Mouse (Mus musculus) stomach, embryonic 14.5 days (tissue): ENCODE measurements around the gene Hsd3b7. TPM values are rescaled to one million over a fixed set of nuclear protein-coding genes. Genes with fewer than 3 reads are reported as not detected.

ENCODE experiments used
- ATAC-seq: fragments of 200-750 bp; cut with Nextera tagmentation; 2 replicates; pipeline ENCODE4 v1.8.0; 2017; ENCODE audit warnings: low read depth, moderate TSS enrichment; ENCODE audit not compliant: insufficient number of reproducible peaks, insufficient read depth, low FRiP score
- H3K27ac ChIP-seq: fragments of 300-500 bp; sonication (generic); 2 replicates; pipeline ENCODE4 v1.5.1; 2014; ENCODE audit warnings: mild to moderate bottlenecking, low read length, moderate library complexity, mixed read lengths
- H3K27me3 ChIP-seq: fragments of 300-500 bp; sonication (generic); 2 replicates; pipeline ENCODE4 v1.6.1; 2014; ENCODE audit warnings: low read length, control low read depth, mixed read lengths; ENCODE audit not compliant: control insufficient read depth, insufficient read depth
- H3K36me3 ChIP-seq: fragments of 300-500 bp; sonication (generic); 2 replicates; pipeline ENCODE4 v1.6.1; 2014; ENCODE audit warnings: mild to moderate bottlenecking, control low read depth, low read length, moderate library complexity, mixed read lengths; ENCODE audit not compliant: control insufficient read depth, insufficient read depth
- H3K4me1 ChIP-seq: fragments of 300-500 bp; sonication (generic); 2 replicates; pipeline ENCODE4 v1.6.1; 2014; ENCODE audit warnings: low read length, control low read depth, mixed read lengths; ENCODE audit not compliant: control insufficient read depth, insufficient read depth
- H3K4me2 ChIP-seq: fragments of 300-500 bp; sonication (generic); replicated peaks from 2 replicates; pipeline ENCODE4 v1.6.1; 2014; ENCODE audit warnings: low read depth, low read length, control low read depth
- H3K4me3 ChIP-seq: fragments of 300-500 bp; sonication (generic); 2 replicates; pipeline ENCODE4 v1.5.1; 2014; ENCODE audit warnings: low read depth, low read length, control low read depth
- H3K9ac ChIP-seq: fragments of 300-500 bp; sonication (generic); replicated peaks from 2 replicates; pipeline ENCODE4 v1.6.1; 2014; ENCODE audit warnings: low read depth, mild to moderate bottlenecking, control low read depth, low read length, moderate library complexity, mixed read lengths
- H3K9me3 ChIP-seq: fragments of 300-500 bp; sonication (generic); 2 replicates; pipeline ENCODE4 v1.6.1; 2016; ENCODE audit warnings: low read depth, low read length, control low read depth; ENCODE audit not compliant: control insufficient read depth
- WGBS: fragments of 180-500 bp; shearing (Covaris S2); extraction: QIAGEN DNeasy Blood & Tissue Kit; methylation state at CpG from one replicate; pipeline ENCODE4 v1.1.7; 2014; 5-methylcytosine and 5-hydroxymethylcytosine counted together
- polyA plus RNA-seq: library from polyadenylated mRNA; unstranded; fragments of >200 nt; fragmentation: Nextera tagmentation; extraction: Ambion mirVana; gene quantifications from 2 replicates; pipeline ENCODE4 v1.2.1, GENCODE M21; 2014

Hsd3b7 gene
- polyA plus RNA-seq, 1 experiment from 2014 or later: 22.7 TPM

DNA sequence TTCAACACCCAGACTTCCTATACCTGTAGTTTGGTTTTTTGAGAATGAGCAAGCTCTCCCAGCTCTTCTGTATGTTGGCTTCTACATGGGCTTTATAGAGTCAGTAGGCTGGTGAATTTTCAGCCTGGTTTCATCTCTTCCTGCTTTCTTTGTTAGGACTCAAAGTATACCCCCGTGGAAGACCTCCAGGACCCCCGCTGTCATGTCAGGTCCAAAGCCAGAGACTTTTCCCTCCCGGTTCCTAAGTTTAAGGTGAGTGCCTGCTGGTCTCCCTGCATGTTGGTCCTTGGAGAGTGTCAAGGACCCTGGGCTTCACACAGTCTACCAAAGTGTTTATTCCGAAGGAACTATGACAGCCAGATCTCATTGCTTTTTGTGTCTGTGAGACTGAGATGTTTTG lies 22.1 kb upstream of the Hsd3b7 start:
- WGBS: 76% methylated on average over 4 of the region's 4 CpGs
- Histone ChIP-seq H3K27me3 (no peaks in the 10 kb centered on the region), H3K9ac (peak overlapping the region; percentile 93), H3K36me3 (peaks cover 37% of the 10 kb centered on the region), H3K4me2 (peak overlapping the region; percentile 91), H3K9me3 (no peaks in the 10 kb centered on the region), H3K4me1 (peaks cover 7% of the 10 kb centered on the region), H3K4me3 (peak overlapping the region; percentile 85), H3K27ac (peak overlapping the region; percentile 99; the same call in 1 of the 2 replicates)
- ATAC-seq: no peak

DNA sequence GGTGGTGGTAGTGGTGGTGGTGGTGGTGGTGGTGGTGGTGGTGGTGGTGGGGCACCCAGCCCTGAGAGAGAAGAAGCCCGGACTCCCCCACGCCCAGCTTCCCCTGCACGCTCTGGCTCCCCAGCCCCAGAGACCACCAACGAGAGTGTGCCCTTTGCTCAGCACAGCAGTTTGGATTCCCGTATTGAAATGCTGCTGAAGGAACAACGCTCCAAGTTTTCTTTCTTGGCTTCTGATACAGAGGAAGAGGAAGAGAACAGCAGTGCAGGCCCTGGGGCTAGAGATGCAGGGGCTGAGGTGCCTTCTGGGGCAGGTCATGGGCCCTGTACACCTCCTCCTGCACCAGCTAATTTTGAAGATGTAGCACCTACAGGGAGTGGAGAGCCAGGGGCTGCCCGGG lies 15.1 kb upstream of the Hsd3b7 start, which contains the start of gene Gm49388:
TSS of gene Gm49388 (plus strand) at position 301 of the 400 bp plus-strand sequence.
- WGBS: 91% methylated on average over 7 of the region's 7 CpGs
- H3K4me3 ChIP-seq: no peak within 1 kb of the TSS
- no peaks in the 10 kb centered on the region for H3K27me3 ChIP-seq
- peaks cover 87% of the 10 kb centered on the region for H3K36me3 ChIP-seq
- no peaks in the 10 kb centered on the region for H3K4me1 ChIP-seq
- no peak within 1 kb of the TSS for H3K4me2 ChIP-seq
- no peak within 1 kb of the TSS for H3K27ac ChIP-seq
- no peak for ATAC-seq
- H3K9me3 ChIP-seq: no peaks in the 10 kb centered on the region
- H3K9ac ChIP-seq: no peak within 1 kb of the TSS

DNA sequence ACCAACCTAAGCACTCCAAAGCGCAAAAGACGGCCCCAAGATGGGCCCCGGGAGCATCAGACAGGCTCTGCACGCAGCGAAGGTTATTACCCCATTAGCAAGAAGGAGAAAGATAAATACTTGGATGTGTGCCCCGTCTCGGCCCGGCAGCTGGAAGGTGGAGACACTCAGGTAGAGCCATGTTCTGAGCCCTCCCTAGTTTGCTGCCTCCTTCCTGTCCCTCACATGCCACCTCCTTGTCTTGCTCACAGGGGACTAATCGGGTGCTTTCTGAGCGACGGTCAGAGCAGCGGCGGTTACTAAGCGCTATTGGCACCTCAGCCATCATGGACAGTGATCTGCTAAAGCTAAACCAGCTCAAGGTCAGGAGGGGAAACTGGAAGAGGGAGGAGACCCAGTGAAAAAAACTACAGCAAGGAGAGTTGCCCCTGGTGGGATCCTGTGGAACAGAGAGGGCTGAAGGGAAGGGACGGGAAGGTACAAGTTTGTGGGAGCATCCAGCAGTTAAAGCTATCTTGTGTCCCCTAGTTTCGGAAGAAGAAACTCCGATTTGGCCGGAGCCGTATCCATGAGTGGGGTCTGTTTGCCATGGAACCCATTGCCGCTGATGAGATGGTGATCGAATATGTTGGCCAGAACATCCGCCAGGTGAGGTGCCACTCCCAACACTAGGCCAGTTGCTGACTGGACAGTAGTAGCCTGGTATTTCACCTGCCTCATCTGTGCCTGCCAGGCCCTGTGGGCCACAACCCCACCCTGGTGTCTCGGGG lies 3.1 kb upstream of the Hsd3b7 start:
- Histone ChIP-seq H3K27ac (no peak overlapping the region), H3K36me3 (peaks cover 64% of the 10 kb centered on the region), H3K9ac (no peak overlapping the region), H3K4me2 (no peak overlapping the region), H3K4me1 (no peaks in the 10 kb centered on the region; the same call in 1 of the 2 replicates), H3K9me3 (no peaks in the 10 kb centered on the region), H3K4me3 (no peak overlapping the region), H3K27me3 (no peaks in the 10 kb centered on the region)
- no peak for ATAC-seq
- WGBS: 90% methylated on average over 23 of the region's 23 CpGs

DNA sequence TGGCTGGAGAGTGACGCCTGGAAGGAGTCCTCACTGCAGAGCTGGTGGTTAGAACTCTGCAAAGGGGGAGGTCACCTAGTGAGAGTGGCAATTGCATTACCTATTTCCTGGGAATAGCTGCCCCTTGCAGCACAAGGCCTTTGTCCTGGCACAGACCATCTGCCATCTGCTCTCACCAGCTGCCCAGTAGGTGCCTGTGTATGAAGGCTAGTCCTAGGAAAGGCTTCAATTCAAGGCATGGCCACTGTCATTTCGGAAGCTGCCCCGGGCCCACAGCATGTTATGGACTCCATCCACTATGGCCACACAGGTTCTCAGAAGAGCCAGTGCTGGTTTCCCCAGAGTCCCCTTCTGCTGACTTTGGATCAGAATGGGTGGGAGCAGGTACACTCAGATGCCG lies 1.8 kb upstream of the Hsd3b7 start:
- H3K27ac ChIP-seq: no peak overlapping the region
- H3K4me3 ChIP-seq: no peak overlapping the region
- WGBS: 92% methylated on average over 4 of the region's 4 CpGs
- ATAC-seq: no peak
- no peaks in the 10 kb centered on the region; the same call in 1 of the 2 replicates for H3K4me1 ChIP-seq
- no peak overlapping the region for H3K4me2 ChIP-seq
- H3K9ac ChIP-seq: no peak overlapping the region
- no peaks in the 10 kb centered on the region for H3K27me3 ChIP-seq
- peaks cover 60% of the 10 kb centered on the region for H3K36me3 ChIP-seq
- no peaks in the 10 kb centered on the region for H3K9me3 ChIP-seq

DNA sequence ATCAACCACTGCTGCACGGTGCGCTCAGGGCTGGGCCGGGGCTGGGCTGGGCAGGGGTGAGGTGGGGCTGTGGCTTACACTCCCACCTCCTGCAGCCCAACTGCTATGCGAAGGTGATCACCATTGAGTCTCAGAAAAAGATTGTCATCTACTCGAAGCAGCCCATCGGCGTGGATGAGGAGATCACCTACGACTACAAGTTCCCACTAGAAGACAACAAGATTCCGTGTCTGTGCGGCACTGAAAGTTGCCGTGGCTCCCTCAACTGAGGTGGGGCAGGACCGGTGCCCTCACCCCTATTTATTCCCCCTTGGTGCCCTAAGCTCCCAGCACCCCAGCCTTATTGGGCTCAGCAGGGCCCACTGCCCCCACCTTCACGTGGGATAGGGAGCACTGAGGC lies 1.2 kb upstream of the Hsd3b7 start:
- 91% methylated on average over 13 of the region's 13 CpGs for WGBS
- no peak overlapping the region for H3K4me3 ChIP-seq
- peaks cover 57% of the 10 kb centered on the region for H3K36me3 ChIP-seq
- no peaks in the 10 kb centered on the region; the same call in 1 of the 2 replicates for H3K4me1 ChIP-seq
- no peak overlapping the region for H3K4me2 ChIP-seq
- ATAC-seq: no peak
- no peak overlapping the region for H3K9ac ChIP-seq
- no peaks in the 10 kb centered on the region for H3K9me3 ChIP-seq
- no peak overlapping the region for H3K27ac ChIP-seq
- H3K27me3 ChIP-seq: no peaks in the 10 kb centered on the region

DNA sequence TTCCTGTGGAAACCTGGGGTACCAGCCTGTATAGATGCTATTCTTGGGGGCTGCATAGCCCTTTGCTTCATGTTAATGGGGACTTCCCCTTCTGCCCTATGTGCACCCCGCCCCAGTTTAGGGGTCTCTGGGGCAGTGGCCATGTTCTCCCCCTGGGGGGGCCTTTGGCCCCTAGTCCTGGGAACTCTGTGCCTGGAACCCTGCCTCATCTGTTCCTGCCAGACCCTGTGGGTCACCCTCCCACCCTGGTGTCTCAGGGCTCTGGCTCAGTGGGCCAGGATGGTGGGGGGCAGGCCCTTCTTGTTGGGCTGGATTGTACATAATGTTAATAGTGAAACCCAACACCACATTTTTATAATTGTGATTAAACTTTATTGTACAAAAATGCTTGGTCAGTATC lies 666 bp upstream of the Hsd3b7 start:
- H3K9ac ChIP-seq: no peak overlapping the region
- H3K27me3 ChIP-seq: no peaks in the 10 kb centered on the region
- 88% methylated on average over 1 of the region's 1 CpGs for WGBS
- peaks cover 55% of the 10 kb centered on the region for H3K36me3 ChIP-seq
- no peak for ATAC-seq
- no peak overlapping the region for H3K27ac ChIP-seq
- H3K4me3 ChIP-seq: no peak overlapping the region
- no peaks in the 10 kb centered on the region for H3K9me3 ChIP-seq
- H3K4me2 ChIP-seq: no peak overlapping the region
- no peaks in the 10 kb centered on the region; the same call in 1 of the 2 replicates for H3K4me1 ChIP-seq

DNA sequence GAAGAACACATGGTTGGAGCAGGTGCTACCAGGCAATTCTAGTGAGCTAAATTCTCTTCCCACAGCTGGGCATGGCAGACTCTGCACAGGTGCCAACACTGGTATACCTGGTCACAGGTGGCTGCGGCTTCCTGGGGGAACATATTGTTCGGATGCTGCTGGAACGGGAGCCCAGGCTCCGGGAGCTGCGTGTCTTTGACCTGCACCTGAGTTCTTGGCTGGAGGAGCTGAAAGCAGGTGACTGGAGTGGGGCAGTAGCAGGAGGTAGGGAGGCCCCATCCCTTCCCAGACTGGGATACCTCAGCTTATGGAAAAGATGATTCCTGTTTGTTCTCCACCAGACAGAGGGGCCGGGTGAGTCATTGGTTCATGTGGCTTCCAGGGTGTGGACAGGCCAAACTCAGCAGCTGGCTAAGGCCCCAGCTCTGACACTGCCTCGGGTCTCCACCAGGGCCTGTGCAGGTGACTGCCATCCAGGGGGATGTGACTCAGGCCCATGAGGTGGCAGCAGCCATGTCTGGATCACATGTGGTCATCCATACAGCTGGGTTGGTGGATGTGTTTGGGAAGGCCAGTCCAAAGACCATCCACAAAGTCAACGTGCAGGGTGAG lies 712 bp downstream of the Hsd3b7 start:
- H3K4me1 ChIP-seq: no peaks in the 10 kb centered on the region; the same call in 1 of the 2 replicates
- no peaks in the 10 kb centered on the region for H3K27me3 ChIP-seq
- H3K36me3 ChIP-seq: peaks cover 42% of the 10 kb centered on the region
- 88% methylated on average over 8 of the region's 8 CpGs for WGBS
- ATAC-seq: no peak
- H3K9me3 ChIP-seq: no peaks in the 10 kb centered on the region
- peak overlapping the region; percentile 40 for H3K4me2 ChIP-seq
- no peak overlapping the region for H3K27ac ChIP-seq
- peak overlapping the region; percentile 19; the same call in 1 of the 2 replicates for H3K4me3 ChIP-seq
- no peak overlapping the region for H3K9ac ChIP-seq

DNA sequence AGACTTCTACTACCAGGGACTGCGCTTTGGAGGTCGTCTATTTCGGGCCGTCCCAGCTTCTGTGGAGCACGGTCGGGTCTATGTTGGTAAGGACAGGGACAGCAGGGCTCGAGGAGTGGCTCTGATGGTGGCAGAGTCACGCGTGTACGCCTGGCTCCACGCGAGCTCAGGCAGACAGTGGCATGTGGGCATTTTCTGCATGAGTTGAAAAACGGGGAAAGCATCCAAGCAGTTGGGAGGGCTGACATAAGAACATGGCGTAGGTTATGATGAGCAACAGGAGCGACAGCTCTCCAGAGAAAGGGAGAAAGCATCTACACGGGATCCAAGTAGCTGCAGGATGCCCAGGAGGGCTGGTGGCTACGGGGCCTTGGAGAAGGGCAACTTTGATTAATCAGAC lies 1.9 kb downstream of the Hsd3b7 start:
- Histone ChIP-seq H3K4me2 (no peak overlapping the region), H3K4me1 (no peaks in the 10 kb centered on the region; the same call in 1 of the 2 replicates), H3K9me3 (no peaks in the 10 kb centered on the region), H3K27ac (no peak overlapping the region), H3K4me3 (no peak overlapping the region), H3K27me3 (no peaks in the 10 kb centered on the region), H3K9ac (no peak overlapping the region), H3K36me3 (peaks cover 31% of the 10 kb centered on the region)
- 90% methylated on average over 17 of the region's 17 CpGs for WGBS
- no peak for ATAC-seq
